Mouse (Mus musculus): ENCODE measurements at regions not wholly inside any gene's neighbourhood (a gene's known extent, or its start where the extent isn't known, plus 50 kb on each side); places are given as distances from the start of the nearest gene placed in this dataset.

DNA sequence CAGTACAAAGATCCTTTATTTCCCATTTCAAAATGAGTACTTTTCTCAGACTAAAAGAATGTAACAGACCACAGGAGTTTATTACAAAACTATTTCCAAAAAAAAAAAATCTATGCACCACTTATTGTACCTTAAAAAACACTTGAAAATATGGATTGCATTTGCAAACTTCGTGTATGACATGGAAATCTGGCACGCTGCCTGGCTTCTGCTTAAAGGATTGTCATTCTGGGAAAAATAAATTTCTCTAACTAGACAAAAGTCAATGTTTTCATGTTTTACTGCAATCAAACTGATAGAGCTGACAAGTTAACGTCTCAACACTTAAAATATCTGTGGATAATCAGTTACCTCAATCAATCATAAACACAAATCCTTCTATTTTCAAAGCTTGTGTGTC, 205.5 kb upstream of the Nr2f1 start:
- no peak for DNase-seq (ENCODE audit: low spot score)

DNA sequence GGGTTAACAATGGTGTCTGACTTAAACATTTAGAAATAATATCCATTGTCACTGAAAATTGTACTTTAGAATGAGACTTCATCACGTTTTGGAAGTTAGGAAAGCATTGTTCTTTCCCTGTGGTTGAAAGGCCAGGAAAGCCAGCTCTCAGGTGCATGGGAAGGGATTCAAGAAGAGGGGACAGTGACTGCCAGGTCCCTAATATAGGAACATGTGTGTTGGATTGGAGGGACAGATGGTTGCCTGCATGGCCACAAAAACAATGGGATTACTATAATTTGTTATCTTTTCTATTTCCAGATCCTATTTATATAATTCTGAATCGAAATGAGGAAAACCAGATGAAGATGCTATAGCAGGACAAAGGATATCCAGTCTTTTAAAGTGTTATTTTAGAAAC, 184.2 kb upstream of the Nr2f1 start:
- no peak for DNase-seq (ENCODE audit: low spot score)

DNA sequence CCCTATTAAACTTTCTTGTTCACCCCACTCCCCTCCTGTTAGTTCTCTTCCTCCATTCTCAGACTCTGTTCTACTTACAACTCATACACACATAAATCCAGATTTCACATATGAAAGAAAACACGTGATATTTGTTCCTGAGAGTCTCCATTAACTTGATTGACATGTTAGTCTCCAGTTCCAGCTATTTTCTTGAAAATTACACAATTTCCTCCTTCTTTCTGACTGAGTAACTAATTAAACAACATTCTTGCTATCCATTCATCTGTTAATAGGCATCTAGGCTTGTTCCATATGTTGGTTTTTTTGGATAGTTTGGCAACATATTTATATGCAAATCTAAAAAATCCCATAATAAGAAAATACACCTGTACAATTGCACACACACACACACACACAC, 161.7 kb upstream of the Nr2f1 start:
- no peak for DNase-seq (ENCODE audit: low spot score)

DNA sequence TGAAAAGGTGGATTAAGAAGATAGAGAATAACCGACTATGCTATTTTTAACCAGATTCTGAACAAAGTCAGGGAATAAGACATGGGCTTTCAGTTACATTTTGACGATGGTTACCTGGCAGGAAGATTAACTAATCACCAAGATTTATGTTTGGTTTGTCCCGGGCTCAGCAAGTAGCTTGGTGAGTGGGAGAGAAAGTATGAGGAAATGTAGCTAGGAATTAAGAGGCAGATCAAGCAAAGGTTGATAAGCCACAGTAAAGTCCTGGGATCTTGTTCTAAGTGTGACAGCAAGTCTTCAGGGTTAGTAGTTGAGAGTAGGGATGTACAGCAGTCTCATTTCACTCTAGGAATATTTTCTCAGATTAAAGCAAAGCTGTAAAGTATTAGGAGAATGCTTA, 149.3 kb upstream of the Nr2f1 start:
- DNase-seq (ENCODE audit: low spot score), result no peak

DNA sequence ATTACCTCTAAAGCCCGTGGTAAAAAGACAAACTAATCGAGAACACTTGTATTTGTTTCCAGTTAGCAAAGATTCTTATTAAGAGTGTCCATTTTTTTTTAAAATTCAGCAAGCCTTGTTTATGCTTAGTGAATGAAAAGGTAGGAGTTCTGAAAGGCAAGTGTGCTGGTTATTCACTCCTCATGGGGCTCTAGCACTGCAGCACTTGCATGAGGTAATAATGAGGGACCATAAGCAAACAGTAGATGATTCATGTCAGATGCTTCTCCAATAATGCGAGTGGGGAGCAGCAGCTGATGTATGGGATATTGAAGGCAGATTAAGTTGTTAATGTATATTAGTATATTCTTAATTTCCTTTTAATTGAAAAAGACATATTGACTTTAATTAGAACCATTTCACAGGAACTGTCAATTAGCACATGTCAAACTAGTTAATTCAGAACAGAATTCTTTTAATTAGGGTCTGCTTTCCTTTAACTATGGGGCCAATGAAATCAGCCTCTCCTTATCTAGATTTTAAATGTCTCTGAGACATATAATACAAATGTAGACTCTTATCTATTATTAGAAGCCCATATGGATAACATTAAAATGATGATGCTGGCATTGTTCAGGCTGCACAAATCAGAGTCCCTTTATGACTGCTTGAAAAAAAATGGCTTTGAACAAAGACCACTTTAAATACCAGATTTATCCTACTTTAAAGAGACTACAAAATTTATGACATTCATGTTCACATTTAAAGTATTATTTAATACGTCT, 125.1 kb upstream of the Nr2f1 start:
- DNase-seq (ENCODE audit: low spot score), result peak; percentile 19

DNA sequence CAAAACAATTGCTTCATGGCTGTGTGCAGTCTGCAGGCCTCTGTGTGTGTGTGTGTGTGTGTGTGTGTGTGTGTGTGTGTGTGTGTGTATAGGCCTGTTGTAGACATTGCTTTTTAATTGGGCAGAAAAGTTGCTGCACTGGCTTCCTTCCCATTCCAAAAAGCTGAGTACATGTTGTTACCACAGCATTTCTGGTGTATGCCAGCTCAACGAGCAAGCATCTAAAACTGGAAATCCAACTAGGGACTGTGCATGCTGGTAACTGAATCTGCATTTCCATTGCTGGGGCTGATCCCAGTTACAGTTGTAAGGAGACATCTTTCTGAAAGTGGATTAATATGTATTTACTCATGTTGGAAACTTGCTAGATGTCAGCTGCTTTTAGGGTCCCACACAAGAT, 123.6 kb upstream of the Nr2f1 start:
- DNase-seq (ENCODE audit: low spot score), result no peak

DNA sequence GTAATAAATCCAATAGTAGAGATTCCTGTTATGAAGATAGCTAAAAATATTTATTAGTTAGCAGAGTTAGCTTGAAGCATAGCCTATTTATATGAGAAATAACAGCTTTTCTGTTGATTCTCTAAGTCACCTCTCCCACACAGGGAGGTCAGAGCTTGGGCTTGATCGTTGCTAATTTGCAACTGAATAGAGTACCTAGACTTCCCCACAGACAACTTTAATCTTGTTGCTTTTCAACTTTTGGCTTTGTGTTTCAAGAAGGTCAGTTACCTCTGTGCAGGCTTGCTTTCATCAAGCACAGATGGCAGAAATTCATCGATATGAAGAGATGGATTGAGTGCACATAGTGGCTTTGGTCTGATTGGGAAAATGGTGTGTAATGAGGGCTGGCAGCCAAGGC, 118.9 kb upstream of the Nr2f1 start:
- DNase-seq (ENCODE audit: low spot score), result no peak

DNA sequence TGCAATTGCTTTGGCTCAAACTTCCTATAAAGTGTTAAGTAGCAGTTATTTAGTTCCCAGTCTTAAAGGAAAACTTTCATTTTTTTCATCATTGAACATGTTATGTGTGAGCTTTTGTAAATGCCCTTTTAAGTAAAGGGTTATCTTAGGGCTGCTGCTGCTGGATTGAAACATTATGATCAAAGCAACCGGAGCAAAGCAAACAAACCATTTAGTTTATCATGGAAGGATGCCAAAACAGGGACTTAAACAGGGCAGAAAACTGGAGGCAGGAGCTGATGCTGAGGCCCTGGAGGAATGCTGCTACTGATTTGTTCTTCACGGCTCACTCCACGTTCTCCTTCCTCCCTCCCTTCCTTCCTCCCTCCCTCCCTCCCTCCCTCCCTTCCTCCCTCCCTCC, 111.3 kb upstream of the Nr2f1 start:
- no peak for DNase-seq (ENCODE audit: low spot score)

Data from embryo, embryonic 10.5 days (tissue).